In genomic region chr5:149014600-149015268, GRCm38 (mm10) we compare ENCODE assay signal across 7 mouse cellular contexts. TPM values are rescaled to one million over a fixed set of nuclear protein-coding genes. Genes with fewer than 3 reads are reported as not detected.
DNase-seq lines count a peak whose midpoint lies in the region; ATAC-seq and TF ChIP-seq lines count a peak whose summit lies in the region.

No protein-coding gene starts in this region.

- peak overlapping the region; percentile 51 for H3K4me3 ChIP-seq in cortical plate, adult 2 months (ENCODE audit: insufficient read depth, low read length)
- peak overlapping the region; percentile 49 for H3K4me3 ChIP-seq in forebrain, embryonic 13.5 days
- H3K4me3 ChIP-seq in liver, embryonic 16.5 days (ENCODE audit: low read depth, low read length) = peak overlapping the region; percentile 58; the same call in 1 of the 2 replicates

- H3K27me3 ChIP-seq in forebrain, embryonic 13.5 days = peaks cover 4% of the 10 kb centered on the region; the same call in 1 of the 2 replicates
- H3K27me3 ChIP-seq in liver, embryonic 16.5 days (ENCODE audit: control insufficient read depth, insufficient read depth, low read depth, low read length) = no peaks in the 10 kb centered on the region

- H3K36me3 ChIP-seq in forebrain, embryonic 13.5 days (ENCODE audit: poor library complexity, severe bottlenecking) = no peaks in the 10 kb centered on the region
- no peaks in the 10 kb centered on the region; the same call in 1 of the 2 replicates for H3K36me3 ChIP-seq in liver, embryonic 16.5 days (ENCODE audit: control insufficient read depth, insufficient read depth)

- TF ChIP-seq POLR2A in cortical plate, adult 2 months (IDR thresholded peaks at IDR 0.05; ENCODE audit: extremely low read depth, insufficient read depth, low read length) = 0 out of 2 replicates have a peak, but pooled peaks have one; percentile 14

- no peaks in the 10 kb centered on the region; the same call in 1 of the 2 replicates for H3K4me1 ChIP-seq in cortical plate, adult 2 months (ENCODE audit: control insufficient read depth, insufficient read depth, low read length)
- H3K4me1 ChIP-seq in forebrain, embryonic 13.5 days = peaks cover 8% of the 10 kb centered on the region
- peaks cover 8% of the 10 kb centered on the region for H3K4me1 ChIP-seq in liver, embryonic 16.5 days (ENCODE audit: control insufficient read depth, low read depth, low read length)

- H3K27ac ChIP-seq in cortical plate, adult 2 months (ENCODE audit: insufficient read depth, low read length) = peak overlapping the region; percentile 39; the same call in 1 of the 2 replicates
- no peak overlapping the region for H3K27ac ChIP-seq in forebrain, embryonic 13.5 days
- no peak overlapping the region for H3K27ac ChIP-seq in liver, embryonic 16.5 days (ENCODE audit: low read length)

- H3K9me3 ChIP-seq in forebrain, embryonic 13.5 days (replicated peaks) = no peaks in the 10 kb centered on the region
- H3K9me3 ChIP-seq in liver, embryonic 16.5 days (replicated peaks; ENCODE audit: control insufficient read depth, low read length) = no peaks in the 10 kb centered on the region

- intact Hi-C loops in left cerebral cortex, postnatal 36 days (cut with DNase I) = no loop called here

- no peak overlapping the region for H3K9ac ChIP-seq in forebrain, embryonic 13.5 days
- H3K9ac ChIP-seq in liver, embryonic 16.5 days (ENCODE audit: low read depth, low read length) = no peak overlapping the region

- TF ChIP-seq CTCF in cortical plate, adult 2 months (IDR thresholded peaks at IDR 0.05; ENCODE audit: extremely low read depth, insufficient read depth, low read length) = no peak

- 10% methylated on average over 17 of the region's 17 CpGs for WGBS in forebrain, embryonic 13.5 days
- 44% methylated on average over 17 of the region's 17 CpGs for WGBS in liver, embryonic 16.5 days (ENCODE audit: insufficient replicate concordance)

- H3K4me2 ChIP-seq in forebrain, embryonic 13.5 days = peak overlapping the region; percentile 86
- peak overlapping the region; percentile 87; the same call in 1 of the 2 replicates for H3K4me2 ChIP-seq in liver, embryonic 16.5 days (ENCODE audit: low read depth, low read length)

- ATAC-seq in forebrain, embryonic 13.5 days = peak; percentile 26; the same call in 1 of the 2 replicates
- ATAC-seq in liver, embryonic 16.5 days (ENCODE audit: low read depth) = no peak
- ATAC-seq in monocyte, adult 5-6 weeks (replicated peaks; ENCODE audit: insufficient number of reproducible peaks, low FRiP score, low TSS enrichment, poor library complexity, severe bottlenecking) = no peak

- peak; percentile 35 to 49 for DNase-seq in left cerebral cortex, postnatal 36 days (ENCODE audit: low spot score in 2 of 2)
- no peak for DNase-seq in left cerebral cortex, adult 11 months (ENCODE audit: low spot score)
- DNase-seq in ovary, postnatal 36 days (ENCODE audit: low spot score) = no peak

RNA-seq across cellular contexts. Expression of gene Gm42791, which starts 19.8 kb away (rescaled TPM):
- total RNA-seq in left cerebral cortex, postnatal 36 days (2021) = 10 to 100 TPM; 14.8 to 36.1 TPM
- polyA plus RNA-seq in cortical plate, adult 2 months (2012; rRNA removed) = not detected in 2 replicates
- 3.5 and 10.1 TPM in 2 replicates for polyA plus RNA-seq in forebrain, embryonic 13.5 days (2015; fragmentation: Nextera tagmentation; extraction: Ambion mirVana)
- 0.53 and 1.1 TPM in 2 replicates for polyA plus RNA-seq in liver, embryonic 16.5 days (2015; fragmentation: Nextera tagmentation; extraction: Ambion mirVana)
- not detected in 3 replicates for total RNA-seq in monocyte, adult 5-6 weeks (2017)

Comparison
In these comparisons a context has a peak if more than half of its experiments do, and no peak if none do; other contexts are left out.
1. DNase-seq: peak in left cerebral cortex, postnatal 36 days (2 of 2); none in left cerebral cortex, adult 11 months (single experiment) and ovary, postnatal 36 days (single experiment).
2. Peak in every context shown above with its lines, with median percentiles within 50 percentile points of each other: H3K4me3 ChIP-seq.